Mouse (Mus musculus) midbrain, embryonic 15.5 days (tissue): ENCODE measurements around the gene Olfr700. TPM values are rescaled to one million over a fixed set of nuclear protein-coding genes. Genes with fewer than 3 reads are reported as not detected.
"Not testable (repeated sequence)": the region's sequence is repeated elsewhere in the genome, so short reads cannot be mapped to it uniquely, and the experiment has no call there.

Source experiments
- ATAC-seq: fragments of 200-750 bp; cut with Nextera tagmentation; replicated peaks from 2 replicates; pipeline ENCODE4 v1.8.0; 2017; ENCODE audit warnings: moderate TSS enrichment
- H3K27ac ChIP-seq: fragments of 300-500 bp; sonication (generic); 2 replicates; pipeline ENCODE4 v1.5.1; 2015; ENCODE audit warnings: mild to moderate bottlenecking, inconsistent platforms
- H3K27me3 ChIP-seq: fragments of 300-500 bp; sonication (generic); replicated peaks from 2 replicates; pipeline ENCODE4 v1.6.1; 2015; ENCODE audit warnings: inconsistent platforms
- H3K36me3 ChIP-seq: fragments of 300-500 bp; sonication (generic); replicated peaks from 2 replicates; pipeline ENCODE4 v1.6.1; 2015; ENCODE audit warnings: inconsistent platforms
- H3K4me1 ChIP-seq: fragments of 300-500 bp; sonication (generic); 2 replicates; pipeline ENCODE4 v1.6.1; 2015; ENCODE audit warnings: inconsistent platforms
- H3K4me2 ChIP-seq: fragments of 300-500 bp; sonication (generic); 2 replicates; pipeline ENCODE4 v1.6.1; 2015; ENCODE audit warnings: inconsistent platforms, mild to moderate bottlenecking, moderate library complexity
- H3K4me3 ChIP-seq: fragments of 300-500 bp; sonication (generic); 2 replicates; pipeline ENCODE4 v1.5.1; 2015; ENCODE audit warnings: mild to moderate bottlenecking, inconsistent platforms
- H3K9ac ChIP-seq: fragments of 300-500 bp; sonication (generic); 2 replicates; pipeline ENCODE4 v1.6.1; 2015; ENCODE audit warnings: mild to moderate bottlenecking, inconsistent platforms
- H3K9me3 ChIP-seq: fragments of 300-500 bp; sonication (generic); 2 replicates; pipeline ENCODE4 v1.6.1; 2016; ENCODE audit warnings: inconsistent platforms
- WGBS: fragments of 180-500 bp; shearing (Covaris S2); methylation state at CpG from one replicate; pipeline ENCODE4 v1.1.7; 2015; ENCODE audit warnings: mixed read lengths; 5-methylcytosine and 5-hydroxymethylcytosine counted together
- polyA plus RNA-seq: library from polyadenylated mRNA; unstranded; fragments of >200 nt; fragmentation: Nextera tagmentation; extraction: Ambion mirVana; gene quantifications from 2 replicates; pipeline ENCODE4 v1.2.1, GENCODE M21; 2015

The Olfr700 gene
- not detected in 2 replicates for polyA plus RNA-seq

GRCm38 (mm10) chr7:106808734-106809133, at the start of gene Olfr700:
Gene Olfr700 (minus strand): TSS chr7:106808834.
- Histone ChIP-seq H3K27ac (no peak within 1 kb of the TSS), H3K4me1 (no peaks in the 10 kb centered on the region), H3K9me3 (no peaks in the 10 kb centered on the region), H3K27me3 (no peaks in the 10 kb centered on the region), H3K4me3 (no peak within 1 kb of the TSS), H3K9ac (no peak within 1 kb of the TSS), H3K4me2 (no peak within 1 kb of the TSS), H3K36me3 (no peaks in the 10 kb centered on the region)
- ATAC-seq, result no peak
- 90% methylated on average over 1 of the region's 1 CpGs for WGBS

- 74% methylated on average over 2 of the region's 2 CpGs for WGBS
- no peak for ATAC-seq
Measured at GRCm38 (mm10) chr7:106843060-106843459, 34.4 kb upstream of the Olfr700 start, which contains the start of gene Olfr703. Gene Olfr703 (plus strand): TSS chr7:106843360.

GRCm38 (mm10) chr7:106833793-106834192, 25.2 kb upstream of the Olfr700 start, which contains the start of gene Olfr702:
Gene Olfr702 (minus strand): TSS chr7:106833893.
- Histone ChIP-seq H3K4me2 (no peak within 1 kb of the TSS), H3K4me3 (no peak within 1 kb of the TSS), H3K27me3 (no peaks in the 10 kb centered on the region), H3K4me1 (no peaks in the 10 kb centered on the region), H3K9ac (no peak within 1 kb of the TSS), H3K27ac (no peak within 1 kb of the TSS), H3K9me3 (no peaks in the 10 kb centered on the region), H3K36me3 (no peaks in the 10 kb centered on the region)
- ATAC-seq, result no peak

More at GRCm38 (mm10) chr7:106843060-106843459, 34.4 kb upstream of the Olfr700 start, which contains the start of gene Olfr703:
- Histone ChIP-seq H3K27me3 (no peaks in the 10 kb centered on the region), H3K4me1 (no peaks in the 10 kb centered on the region), H3K4me2 (no peak within 1 kb of the TSS), H3K36me3 (no peaks in the 10 kb centered on the region), H3K27ac (no peak within 1 kb of the TSS), H3K4me3 (no peak within 1 kb of the TSS), H3K9me3 (0 out of 2 replicates have a peak, but pooled peaks cover 4% of the 10 kb centered on the region), H3K9ac (no peak within 1 kb of the TSS)

- no peaks in the 10 kb centered on the region for H3K27me3 ChIP-seq
- H3K4me3 ChIP-seq, result no peak overlapping the region
- H3K9me3 ChIP-seq, result no peaks in the 10 kb centered on the region
- H3K4me2 ChIP-seq, result no peak overlapping the region
- H3K27ac ChIP-seq, result no peak overlapping the region
- no peaks in the 10 kb centered on the region for H3K36me3 ChIP-seq
- ATAC-seq, result no peak
- no peaks in the 10 kb centered on the region for H3K4me1 ChIP-seq
- no peak overlapping the region for H3K9ac ChIP-seq
Measured at GRCm38 (mm10) chr7:106818414-106818813, 9.8 kb upstream of the Olfr700 start.

GRCm38 (mm10) chr7:106815775-106816174, 7.1 kb upstream of the Olfr700 start:
- H3K9ac ChIP-seq, result no peak overlapping the region
- H3K4me1 ChIP-seq, result no peaks in the 10 kb centered on the region
- 66% methylated on average over 2 of the region's 2 CpGs for WGBS
- no peaks in the 10 kb centered on the region for H3K27me3 ChIP-seq
- no peak overlapping the region for H3K4me3 ChIP-seq
- no peak overlapping the region for H3K27ac ChIP-seq
- H3K9me3 ChIP-seq, result no peaks in the 10 kb centered on the region
- no peak overlapping the region for H3K4me2 ChIP-seq
- no peaks in the 10 kb centered on the region for H3K36me3 ChIP-seq
- ATAC-seq, result no peak

- no peak within 1 kb of the TSS for H3K4me2 ChIP-seq
- H3K4me3 ChIP-seq, result no peak within 1 kb of the TSS
- no peaks in the 10 kb centered on the region for H3K4me1 ChIP-seq
- H3K36me3 ChIP-seq, result no peaks in the 10 kb centered on the region
- H3K9me3 ChIP-seq, result no peaks in the 10 kb centered on the region
- ATAC-seq, result no peak
- H3K27me3 ChIP-seq, result no peaks in the 10 kb centered on the region
- H3K9ac ChIP-seq, result no peak within 1 kb of the TSS
- WGBS, result 70% methylated on average over 2 of the region's 2 CpGs
- no peak within 1 kb of the TSS for H3K27ac ChIP-seq
Measured at GRCm38 (mm10) chr7:106813829-106814228, 5.2 kb upstream of the Olfr700 start, which contains the start of gene Olfr701. Gene Olfr701 (plus strand): TSS chr7:106814129.

GRCm38 (mm10) chr7:106793098-106793497, 15.5 kb downstream of the Olfr700 start, which contains the start of gene Olfr699:
Gene Olfr699 (minus strand): TSS chr7:106793198.
- Histone ChIP-seq H3K4me1 (no peaks in the 10 kb centered on the region), H3K36me3 (no peaks in the 10 kb centered on the region), H3K27me3 (no peaks in the 10 kb centered on the region), H3K27ac (no peak within 1 kb of the TSS), H3K9me3 (no peaks in the 10 kb centered on the region), H3K9ac (no peak within 1 kb of the TSS), H3K4me3 (no peak within 1 kb of the TSS), H3K4me2 (no peak within 1 kb of the TSS)
- ATAC-seq, result no peak
- 83% methylated on average over 1 of the region's 1 CpGs for WGBS

GRCm38 (mm10) chr7:106788330-106788729, 20.3 kb downstream of the Olfr700 start:
- H3K36me3 ChIP-seq, result no peaks in the 10 kb centered on the region
- no peak overlapping the region for H3K4me3 ChIP-seq
- no peaks in the 10 kb centered on the region for H3K9me3 ChIP-seq
- no peak overlapping the region for H3K9ac ChIP-seq
- H3K27ac ChIP-seq, result no peak overlapping the region
- H3K4me2 ChIP-seq, result no peak overlapping the region
- no peaks in the 10 kb centered on the region for H3K27me3 ChIP-seq
- H3K4me1 ChIP-seq, result no peaks in the 10 kb centered on the region
- no peak for ATAC-seq

GRCm38 (mm10) chr7:106761008-106761407, 47.6 kb downstream of the Olfr700 start:
- 92% methylated on average over 2 of the region's 2 CpGs for WGBS
- H3K4me1 ChIP-seq, H3K4me3 ChIP-seq, H3K9me3 ChIP-seq, H3K9ac ChIP-seq, H3K36me3 ChIP-seq, H3K27ac ChIP-seq, H3K27me3 ChIP-seq, H3K4me2 ChIP-seq, ATAC-seq: not testable (repeated sequence)

GRCm38 (mm10) chr7:106758800-106759199, 49.8 kb downstream of the Olfr700 start:
- Histone ChIP-seq H3K27ac (no peak overlapping the region), H3K4me3 (no peak overlapping the region), H3K36me3 (no peaks in the 10 kb centered on the region), H3K9ac (no peak overlapping the region), H3K4me1 (no peaks in the 10 kb centered on the region), H3K9me3 (no peaks in the 10 kb centered on the region; the same call in none of the 2 replicates), H3K27me3 (no peaks in the 10 kb centered on the region), H3K4me2 (no peak overlapping the region)
- 94% methylated on average over 2 of the region's 2 CpGs for WGBS
- ATAC-seq, result no peak

Other genes with a start within 250 kb of the Olfr700 start
- 0.05 TPM in 1 of 2 replicates, not detected in the other for gene Olfr693, start 128.2 kb downstream of the Olfr700 start, polyA plus RNA-seq
- not detected in 2 replicates for gene Olfr694, start 117.0 kb downstream of the Olfr700 start, polyA plus RNA-seq
- not detected in 2 replicates for gene Olfr695, start 92.4 kb downstream of the Olfr700 start, polyA plus RNA-seq
- gene Olfr697, start 66.4 kb downstream of the Olfr700 start, polyA plus RNA-seq, result not detected in 2 replicates
- gene Olfr698, start 53.4 kb downstream of the Olfr700 start, polyA plus RNA-seq, result not detected in 2 replicates
- gene Olfr699, start 15.6 kb downstream of the Olfr700 start, polyA plus RNA-seq, result not detected in 2 replicates
- gene Olfr701, start 5.3 kb upstream of the Olfr700 start, polyA plus RNA-seq, result not detected in 2 replicates
- gene Olfr702, start 25.1 kb upstream of the Olfr700 start, polyA plus RNA-seq, result not detected in 2 replicates
- not detected in 2 replicates for gene Olfr703, start 34.5 kb upstream of the Olfr700 start, polyA plus RNA-seq
- not detected in 2 replicates for gene Olfr704, start 54.4 kb upstream of the Olfr700 start, polyA plus RNA-seq
- gene Olfr705, start 68.1 kb upstream of the Olfr700 start, polyA plus RNA-seq, result not detected in 2 replicates
- gene Olfr706, start 79.3 kb upstream of the Olfr700 start, polyA plus RNA-seq, result not detected in 2 replicates
- not detected in 2 replicates for gene Olfr707, start 92.4 kb upstream of the Olfr700 start, polyA plus RNA-seq
- not detected in 2 replicates for gene Olfr1532-ps1, start 99.2 kb upstream of the Olfr700 start, polyA plus RNA-seq
- gene Olfr709-ps1, start 123.4 kb upstream of the Olfr700 start, polyA plus RNA-seq, result not detected in 2 replicates
- gene Olfr710, start 139.5 kb upstream of the Olfr700 start, polyA plus RNA-seq, result not detected in 2 replicates
- not detected in 2 replicates for gene Olfr6, start 155.1 kb upstream of the Olfr700 start, polyA plus RNA-seq
- not detected in 2 replicates for gene Olfr711, start 166.6 kb upstream of the Olfr700 start, polyA plus RNA-seq
- gene Olfr2, start 197.2 kb upstream of the Olfr700 start, polyA plus RNA-seq, result not detected in 2 replicates
- gene Olfr713, start 222.3 kb upstream of the Olfr700 start, polyA plus RNA-seq, result not detected in 2 replicates